Mouse (Mus musculus): Measurements from ENCODE around the gene Gstk1. TPM values are rescaled to one million over a fixed set of nuclear protein-coding genes. Genes with fewer than 3 reads are reported as not detected.
A peak's percentile ranks its signal among the peaks of the same experiment; 100 is the strongest.

Gstk1 gene
- polyA plus RNA-seq (2015; fragmentation: Nextera tagmentation; extraction: Ambion mirVana), result 7.7 and 8.1 TPM in 2 replicates

GRCm38 (mm10) chr6:42245711-42246353, at the start of gene Gstk1:
Gene Gstk1, plus strand, starts transcription at chr6:42245935.
- Histone ChIP-seq H3K4me2 (ENCODE audit: low read depth, low read length) (peak within 1 kb of the TSS; percentile 92), H3K9ac (ENCODE audit: low read depth, low read length) (peak within 1 kb of the TSS; percentile 59), H3K9me3 (replicated peaks; ENCODE audit: control insufficient read depth, low read length) (no peaks in the 10 kb centered on the region), H3K27ac (ENCODE audit: low read length) (no peak within 1 kb of the TSS), H3K36me3 (ENCODE audit: control insufficient read depth, insufficient read depth) (no peaks in the 10 kb centered on the region), H3K27me3 (ENCODE audit: control insufficient read depth, insufficient read depth, low read depth, low read length) (no peaks in the 10 kb centered on the region), H3K4me3 (ENCODE audit: low read depth, low read length) (peak within 1 kb of the TSS; percentile 63), H3K4me1 (ENCODE audit: control insufficient read depth, low read depth, low read length) (peaks cover 10% of the 10 kb centered on the region)
- peak; percentile 100 for ATAC-seq (ENCODE audit: low read depth)
- 3% methylated on average over 28 of the region's 28 CpGs for WGBS (ENCODE audit: insufficient replicate concordance)

- Histone ChIP-seq H3K9ac (ENCODE audit: low read depth, low read length) (no peak overlapping the region), H3K27ac (ENCODE audit: low read length) (no peak overlapping the region), H3K4me1 (ENCODE audit: control insufficient read depth, low read depth, low read length) (no peaks in the 10 kb centered on the region), H3K27me3 (ENCODE audit: control insufficient read depth, insufficient read depth, low read depth, low read length) (no peaks in the 10 kb centered on the region), H3K4me3 (ENCODE audit: low read depth, low read length) (no peak overlapping the region), H3K4me2 (ENCODE audit: low read depth, low read length) (no peak overlapping the region), H3K36me3 (ENCODE audit: control insufficient read depth, insufficient read depth) (no peaks in the 10 kb centered on the region), H3K9me3 (replicated peaks; ENCODE audit: control insufficient read depth, low read length) (no peaks in the 10 kb centered on the region)
- no peak for ATAC-seq (ENCODE audit: low read depth)
- WGBS (ENCODE audit: insufficient replicate concordance), result 25% methylated on average over 3 of the region's 3 CpGs
These were observed 48.0 kb upstream of the Gstk1 start for GRCm38 (mm10) chr6:42197710-42198109.

- no peaks in the 10 kb centered on the region for H3K27me3 ChIP-seq (ENCODE audit: control insufficient read depth, insufficient read depth, low read depth, low read length)
- ATAC-seq (ENCODE audit: low read depth), result no peak
- WGBS (ENCODE audit: insufficient replicate concordance), result 45% methylated on average over 1 of the region's 1 CpGs
- H3K4me2 ChIP-seq (ENCODE audit: low read depth, low read length), result no peak overlapping the region
- H3K27ac ChIP-seq (ENCODE audit: low read length), result no peak overlapping the region
- no peaks in the 10 kb centered on the region for H3K36me3 ChIP-seq (ENCODE audit: control insufficient read depth, insufficient read depth)
- H3K9me3 ChIP-seq (replicated peaks; ENCODE audit: control insufficient read depth, low read length), result no peaks in the 10 kb centered on the region
- H3K4me1 ChIP-seq (ENCODE audit: control insufficient read depth, low read depth, low read length), result no peaks in the 10 kb centered on the region
- no peak overlapping the region for H3K4me3 ChIP-seq (ENCODE audit: low read depth, low read length)
- H3K9ac ChIP-seq (ENCODE audit: low read depth, low read length), result no peak overlapping the region
These were observed 46.2 kb upstream of the Gstk1 start for GRCm38 (mm10) chr6:42199498-42199897.

GRCm38 (mm10) chr6:42215028-42215427, 30.7 kb upstream of the Gstk1 start, which contains the start of gene Tas2r144:
Gene Tas2r144, plus strand, starts transcription at chr6:42215328.
- H3K27me3 ChIP-seq (ENCODE audit: control insufficient read depth, insufficient read depth, low read depth, low read length), result no peaks in the 10 kb centered on the region
- 61% methylated on average over 2 of the region's 2 CpGs for WGBS (ENCODE audit: insufficient replicate concordance)

GRCm38 (mm10) chr6:42222286-42222685, 23.4 kb upstream of the Gstk1 start:
- WGBS (ENCODE audit: insufficient replicate concordance), result 59% methylated on average over 3 of the region's 3 CpGs
- Histone ChIP-seq H3K27ac (ENCODE audit: low read length) (no peak overlapping the region), H3K9ac (ENCODE audit: low read depth, low read length) (no peak overlapping the region), H3K4me3 (ENCODE audit: low read depth, low read length) (no peak overlapping the region), H3K9me3 (replicated peaks; ENCODE audit: control insufficient read depth, low read length) (no peaks in the 10 kb centered on the region), H3K27me3 (ENCODE audit: control insufficient read depth, insufficient read depth, low read depth, low read length) (no peaks in the 10 kb centered on the region), H3K4me2 (ENCODE audit: low read depth, low read length) (no peak overlapping the region), H3K36me3 (ENCODE audit: control insufficient read depth, insufficient read depth) (no peaks in the 10 kb centered on the region), H3K4me1 (ENCODE audit: control insufficient read depth, low read depth, low read length) (no peaks in the 10 kb centered on the region)
- ATAC-seq (ENCODE audit: low read depth), result no peak

More at GRCm38 (mm10) chr6:42215028-42215427, 30.7 kb upstream of the Gstk1 start, which contains the start of gene Tas2r144:
- Histone ChIP-seq H3K4me1 (ENCODE audit: control insufficient read depth, low read depth, low read length) (no peaks in the 10 kb centered on the region), H3K36me3 (ENCODE audit: control insufficient read depth, insufficient read depth) (no peaks in the 10 kb centered on the region), H3K9ac (ENCODE audit: low read depth, low read length) (no peak within 1 kb of the TSS), H3K4me3 (ENCODE audit: low read depth, low read length) (no peak within 1 kb of the TSS), H3K9me3 (replicated peaks; ENCODE audit: control insufficient read depth, low read length) (no peaks in the 10 kb centered on the region), H3K27ac (ENCODE audit: low read length) (no peak within 1 kb of the TSS), H3K4me2 (ENCODE audit: low read depth, low read length) (no peak within 1 kb of the TSS)
- ATAC-seq (ENCODE audit: low read depth), result no peak

GRCm38 (mm10) chr6:42225046-42225445, 20.7 kb upstream of the Gstk1 start:
- no peak overlapping the region for H3K4me3 ChIP-seq (ENCODE audit: low read depth, low read length)
- H3K9ac ChIP-seq (ENCODE audit: low read depth, low read length), result no peak overlapping the region
- H3K27ac ChIP-seq (ENCODE audit: low read length), result no peak overlapping the region
- no peak for ATAC-seq (ENCODE audit: low read depth)
- H3K4me1 ChIP-seq (ENCODE audit: control insufficient read depth, low read depth, low read length), result no peaks in the 10 kb centered on the region
- H3K4me2 ChIP-seq (ENCODE audit: low read depth, low read length), result no peak overlapping the region
- no peaks in the 10 kb centered on the region for H3K27me3 ChIP-seq (ENCODE audit: control insufficient read depth, insufficient read depth, low read depth, low read length)
- 53% methylated on average over 4 of the region's 4 CpGs for WGBS (ENCODE audit: insufficient replicate concordance)
- H3K36me3 ChIP-seq (ENCODE audit: control insufficient read depth, insufficient read depth), result no peaks in the 10 kb centered on the region
- no peaks in the 10 kb centered on the region for H3K9me3 ChIP-seq (replicated peaks; ENCODE audit: control insufficient read depth, low read length)

GRCm38 (mm10) chr6:42227240-42228101, 18.3 kb upstream of the Gstk1 start:
- ATAC-seq (ENCODE audit: low read depth), result no peak
- no peaks in the 10 kb centered on the region for H3K36me3 ChIP-seq (ENCODE audit: control insufficient read depth, insufficient read depth)
- no peak overlapping the region for H3K27ac ChIP-seq (ENCODE audit: low read length)
- no peaks in the 10 kb centered on the region for H3K27me3 ChIP-seq (ENCODE audit: control insufficient read depth, insufficient read depth, low read depth, low read length)
- no peaks in the 10 kb centered on the region for H3K4me1 ChIP-seq (ENCODE audit: control insufficient read depth, low read depth, low read length)
- H3K9ac ChIP-seq (ENCODE audit: low read depth, low read length), result no peak overlapping the region
- WGBS (ENCODE audit: insufficient replicate concordance), result 28% methylated on average over 17 of the region's 17 CpGs
- no peak overlapping the region for H3K4me2 ChIP-seq (ENCODE audit: low read depth, low read length)
- H3K9me3 ChIP-seq (replicated peaks; ENCODE audit: control insufficient read depth, low read length), result no peaks in the 10 kb centered on the region
- H3K4me3 ChIP-seq (ENCODE audit: low read depth, low read length), result no peak overlapping the region

GRCm38 (mm10) chr6:42229610-42230009, 16.1 kb upstream of the Gstk1 start:
- Histone ChIP-seq H3K4me2 (ENCODE audit: low read depth, low read length) (no peak overlapping the region), H3K9ac (ENCODE audit: low read depth, low read length) (no peak overlapping the region), H3K4me3 (ENCODE audit: low read depth, low read length) (no peak overlapping the region), H3K27me3 (ENCODE audit: control insufficient read depth, insufficient read depth, low read depth, low read length) (no peaks in the 10 kb centered on the region), H3K9me3 (replicated peaks; ENCODE audit: control insufficient read depth, low read length) (no peaks in the 10 kb centered on the region), H3K27ac (ENCODE audit: low read length) (no peak overlapping the region), H3K36me3 (ENCODE audit: control insufficient read depth, insufficient read depth) (no peaks in the 10 kb centered on the region), H3K4me1 (ENCODE audit: control insufficient read depth, low read depth, low read length) (no peaks in the 10 kb centered on the region)
- no peak for ATAC-seq (ENCODE audit: low read depth)
- WGBS (ENCODE audit: insufficient replicate concordance), result 51% methylated on average over 4 of the region's 4 CpGs

- Histone ChIP-seq H3K9ac (ENCODE audit: low read depth, low read length) (no peak overlapping the region), H3K27me3 (ENCODE audit: control insufficient read depth, insufficient read depth, low read depth, low read length) (no peaks in the 10 kb centered on the region), H3K4me2 (ENCODE audit: low read depth, low read length) (no peak overlapping the region), H3K27ac (ENCODE audit: low read length) (no peak overlapping the region), H3K4me1 (ENCODE audit: control insufficient read depth, low read depth, low read length) (no peaks in the 10 kb centered on the region), H3K4me3 (ENCODE audit: low read depth, low read length) (no peak overlapping the region), H3K9me3 (replicated peaks; ENCODE audit: control insufficient read depth, low read length) (no peaks in the 10 kb centered on the region), H3K36me3 (ENCODE audit: control insufficient read depth, insufficient read depth) (no peaks in the 10 kb centered on the region)
- no peak for ATAC-seq (ENCODE audit: low read depth)
- 62% methylated on average over 3 of the region's 3 CpGs for WGBS (ENCODE audit: insufficient replicate concordance)
These were observed 14.5 kb upstream of the Gstk1 start for GRCm38 (mm10) chr6:42231191-42231590.

All from liver, embryonic 16.5 days (tissue).